Mouse (Mus musculus) frontal cortex, postnatal 14 days (tissue): Measurements from ENCODE around the gene Limd1.
"Not testable (repeated sequence)": the region's sequence is repeated elsewhere in the genome, so short reads cannot be mapped to it uniquely, and the experiment has no call there.

Experiments
- DNase-seq, 2 experiments: peaks; one replicate each; pipeline ENCODE4 v3.0.0; 2022; ENCODE audit warnings: low spot score in 2 of 2

The Limd1 gene

DNA sequence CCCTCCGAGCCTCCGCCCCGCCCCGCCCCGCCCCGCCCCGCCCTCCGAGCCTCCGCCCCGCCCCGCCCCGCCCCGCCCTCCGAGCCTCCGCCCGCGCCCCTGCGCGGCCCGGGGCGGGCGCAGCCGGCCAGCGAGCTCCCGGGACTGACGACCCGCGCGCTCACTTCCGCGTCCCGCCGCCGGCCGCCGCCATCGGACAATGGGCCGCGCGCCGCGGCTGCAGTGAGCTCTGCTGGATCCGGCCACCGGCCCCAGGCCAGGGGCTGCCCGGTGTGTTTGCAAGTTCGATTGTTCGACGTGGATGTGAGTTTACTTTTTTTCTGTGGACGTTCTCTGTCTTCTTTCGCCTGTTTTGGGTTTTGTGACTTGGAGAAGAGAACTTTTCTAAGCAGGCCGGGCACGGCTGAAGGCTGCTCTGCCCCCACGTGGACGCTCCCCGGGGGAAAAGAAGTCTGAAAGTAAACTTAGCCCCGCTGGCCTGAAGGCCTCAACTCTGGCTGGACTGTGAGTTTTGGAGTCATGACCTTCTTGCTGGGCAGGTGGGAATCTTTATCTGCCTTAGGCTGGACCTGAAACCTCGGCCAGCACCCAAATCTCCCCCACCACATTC is at the start of gene Limd1:
Gene Limd1, plus strand, starts transcription at position 121 of the 610 bp plus-strand sequence.
- DNase-seq, result no peak

DNA sequence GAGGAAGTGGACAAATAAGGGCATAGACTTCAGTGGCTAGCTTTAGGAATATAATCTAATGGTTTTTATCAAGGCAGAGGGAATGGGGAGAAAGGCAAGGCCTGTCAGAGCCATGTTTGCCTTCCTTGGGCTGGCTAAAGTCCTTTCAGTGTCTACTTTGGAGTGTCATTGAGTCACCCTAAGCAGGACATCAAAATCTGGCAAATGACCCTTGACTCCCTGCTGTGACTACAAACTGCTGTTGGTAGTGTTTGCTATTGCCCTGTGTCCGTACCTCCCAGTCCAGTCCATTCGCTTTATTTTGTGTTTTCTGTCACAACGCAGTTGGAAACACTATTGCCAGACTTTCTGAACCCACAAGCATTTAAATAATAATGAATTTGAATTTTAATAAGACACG is 48.6 kb upstream of the Limd1 start:
- no peak for DNase-seq

DNA sequence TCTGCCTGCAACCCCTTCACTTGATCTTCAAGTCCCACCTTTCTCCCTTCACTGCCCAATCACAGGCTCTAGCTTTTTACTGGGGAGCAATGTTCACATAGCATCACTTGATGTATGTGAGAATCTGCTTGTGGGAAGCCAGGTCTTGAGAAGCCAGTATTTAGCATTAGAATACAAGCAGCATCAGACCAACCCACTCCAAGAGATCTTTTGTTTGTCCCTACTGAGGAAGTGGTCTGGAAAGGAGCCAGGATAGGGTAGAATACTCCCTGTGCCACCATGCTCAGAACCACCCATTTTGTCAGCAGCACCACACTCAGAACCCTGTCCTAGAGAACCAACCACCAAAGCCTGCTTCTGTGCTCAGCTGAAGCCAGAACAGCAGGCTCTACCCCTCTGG is 47.5 kb upstream of the Limd1 start:
- DNase-seq, result no peak

DNA sequence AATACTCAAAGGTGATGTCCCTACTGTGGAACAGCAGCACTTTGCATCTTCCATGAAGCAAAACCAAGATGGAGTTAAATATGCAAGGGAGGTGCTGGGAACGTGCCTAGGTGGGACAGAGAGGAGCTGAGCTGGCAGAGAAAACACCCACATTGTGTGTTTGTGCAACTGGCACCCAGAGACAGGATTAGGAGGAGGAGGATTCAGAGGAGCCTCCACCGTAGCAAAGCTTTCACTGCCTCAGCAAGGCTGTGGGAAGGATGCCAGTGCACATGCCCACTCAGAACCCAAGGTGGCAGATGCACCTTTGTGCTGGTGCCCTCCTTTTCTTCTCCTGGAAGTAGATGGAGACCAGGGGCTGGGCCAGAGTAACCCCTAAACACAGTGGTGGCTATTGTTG is 40.3 kb upstream of the Limd1 start:
- DNase-seq, result no peak

DNA sequence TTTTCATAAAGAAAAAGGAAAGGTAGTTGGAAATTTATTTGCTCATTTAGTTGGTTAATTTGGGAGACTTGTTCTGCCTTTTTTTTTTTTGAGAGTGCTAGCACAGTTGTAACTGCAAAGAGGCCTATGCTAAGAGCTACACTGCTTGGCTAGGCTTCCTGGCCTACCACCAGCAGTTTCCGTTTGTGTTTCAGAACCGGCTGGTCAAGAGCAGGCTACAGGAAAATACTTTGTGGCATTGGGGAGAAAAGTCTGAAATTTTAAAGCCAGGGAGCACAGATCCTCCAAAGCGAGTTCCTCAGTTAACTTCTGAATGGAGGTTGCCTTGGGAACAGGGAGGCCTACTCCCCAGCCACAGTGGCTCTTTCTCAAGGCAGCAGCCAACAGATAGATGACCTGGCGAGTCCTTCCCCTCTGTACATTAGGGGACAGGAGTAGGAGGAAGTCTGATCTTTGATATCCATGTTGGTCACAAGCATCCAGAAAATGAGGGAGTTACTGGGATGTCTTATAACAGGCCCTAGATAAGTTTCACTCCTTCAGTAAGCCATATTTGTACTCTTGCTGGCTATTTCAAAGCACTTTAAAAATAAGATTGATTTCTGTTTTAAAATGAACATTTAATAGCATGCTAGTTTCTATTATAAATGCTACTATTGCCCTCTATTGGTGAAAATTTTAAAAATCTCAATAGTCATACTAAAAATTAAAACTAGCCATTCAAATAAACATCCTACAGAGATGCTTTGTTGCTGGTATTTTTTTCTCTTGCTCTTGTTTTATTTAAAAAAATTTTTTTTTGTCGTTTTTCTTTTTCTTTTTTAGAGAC is 38.1 kb upstream of the Limd1 start:
- no peak for DNase-seq

DNA sequence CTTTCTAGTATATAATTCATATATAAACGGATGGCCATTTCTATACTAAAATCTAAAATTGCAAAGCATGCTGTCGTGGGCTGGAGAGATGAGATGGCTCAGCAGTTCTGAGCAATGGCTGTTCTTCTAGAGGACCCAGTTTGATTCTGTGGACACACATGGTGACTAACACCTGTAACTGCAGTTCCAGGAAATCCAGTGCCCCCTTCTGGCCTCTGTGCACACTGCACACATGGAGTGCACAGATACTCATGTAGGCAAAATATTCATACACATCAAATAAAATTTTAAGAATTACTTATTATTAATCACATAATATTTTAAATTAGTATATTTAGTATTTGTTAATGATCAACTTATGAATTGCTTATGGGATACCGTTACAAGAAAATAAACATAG is 31.4 kb upstream of the Limd1 start:
- DNase-seq, result not testable (repeated sequence)

DNA sequence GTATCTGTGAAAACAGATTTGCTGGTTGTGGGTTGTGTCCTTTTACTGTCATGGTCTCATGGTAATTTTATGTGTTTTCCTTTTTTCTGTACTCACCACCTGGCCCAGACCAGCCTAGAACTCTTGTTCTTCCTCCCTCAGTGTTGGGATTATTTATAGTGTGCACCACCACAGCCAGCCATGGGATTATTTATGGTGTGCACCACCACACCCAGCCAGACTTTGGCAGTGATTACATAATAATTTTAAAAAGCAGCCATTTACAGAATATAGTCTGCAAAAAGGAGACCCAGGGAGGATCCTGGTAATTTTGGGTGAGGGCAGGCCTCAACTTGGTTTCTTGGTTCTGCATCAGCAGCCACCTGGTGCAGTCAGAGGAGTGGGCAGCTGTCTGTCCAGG is 29.9 kb upstream of the Limd1 start:
- no peak for DNase-seq

DNA sequence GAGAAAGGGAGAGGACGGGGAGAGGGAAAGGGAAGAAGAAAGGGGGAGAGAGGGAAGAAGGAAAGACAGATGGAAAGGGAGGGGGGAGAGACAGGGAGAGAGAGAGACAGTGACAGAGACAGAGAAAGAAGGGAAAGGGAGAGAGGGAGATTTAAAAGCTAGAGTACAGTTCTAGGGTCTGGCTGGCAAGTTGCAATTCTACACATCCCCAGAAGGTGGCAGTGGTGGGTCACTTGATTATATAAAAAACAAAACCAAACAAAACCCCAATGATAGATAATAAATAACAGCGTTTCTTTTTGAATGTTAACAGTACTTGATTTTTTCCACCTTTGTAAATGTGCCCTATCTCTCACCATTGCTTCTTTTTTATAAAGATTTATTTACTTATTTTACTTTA is 28.3 kb upstream of the Limd1 start:
- DNase-seq, result no peak

DNA sequence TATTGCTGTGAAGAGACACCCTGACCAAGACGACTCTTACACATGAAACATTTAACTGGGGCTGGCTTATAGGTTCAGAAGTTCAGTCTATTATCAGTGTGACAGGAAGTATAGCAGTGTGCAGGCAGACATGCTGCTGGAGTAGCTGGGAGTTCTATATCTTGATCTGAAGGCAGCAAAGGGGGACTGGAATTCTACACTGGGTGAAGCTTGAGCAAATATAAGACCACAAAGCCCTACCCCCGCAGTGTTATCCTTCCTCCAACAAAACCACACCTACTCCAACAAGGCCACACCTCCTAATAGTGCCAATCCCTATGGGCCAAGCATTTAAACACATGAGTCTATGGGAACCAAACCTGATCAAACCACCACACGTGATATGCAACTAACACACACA is 26.7 kb upstream of the Limd1 start:
- no peak for DNase-seq

DNA sequence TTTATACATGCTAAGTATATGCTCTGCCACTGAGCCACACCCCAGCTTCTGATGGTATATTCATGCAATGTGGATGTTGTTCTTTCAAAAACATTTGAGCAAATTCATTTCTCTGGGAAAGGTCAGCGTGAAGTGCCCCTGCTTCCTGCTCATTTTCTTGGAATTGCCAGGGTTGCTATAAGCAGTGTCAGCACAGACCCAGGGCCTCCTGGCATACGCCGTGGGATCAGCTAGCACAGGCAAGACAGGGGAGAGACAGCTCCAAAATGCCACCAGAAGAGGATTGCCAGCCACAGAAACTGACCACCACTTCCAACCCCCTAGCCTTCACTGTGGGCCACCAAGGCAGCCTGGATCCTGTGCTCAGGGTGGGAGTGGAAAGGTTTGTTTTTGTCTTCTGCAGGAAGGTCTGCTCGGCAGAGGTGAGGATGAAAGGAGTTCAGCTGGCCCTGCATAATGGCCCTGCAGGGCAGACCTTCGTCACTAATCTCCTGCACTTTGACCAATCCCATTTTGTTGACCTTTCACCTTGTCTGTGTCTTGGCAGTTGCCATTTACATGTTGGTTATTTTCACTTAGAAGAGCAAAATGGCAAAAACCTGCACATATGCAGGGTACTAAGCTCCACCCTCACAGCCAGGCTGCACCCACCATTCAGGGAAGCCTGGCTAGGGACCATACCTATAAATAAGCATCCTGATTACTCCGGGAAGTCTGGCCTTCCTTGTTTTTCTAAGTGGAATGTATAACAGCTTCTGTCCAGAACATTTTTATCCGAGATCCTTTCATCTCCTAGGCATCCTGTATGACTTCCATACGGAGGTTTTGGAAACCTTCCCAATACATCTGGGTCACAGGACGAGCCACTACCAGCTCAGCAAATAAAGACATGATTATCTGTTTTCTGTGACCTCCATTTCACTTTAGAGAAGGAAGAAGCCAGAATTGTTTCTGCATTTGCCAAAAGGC is 21.6 kb upstream of the Limd1 start:
- DNase-seq, result no peak

DNA sequence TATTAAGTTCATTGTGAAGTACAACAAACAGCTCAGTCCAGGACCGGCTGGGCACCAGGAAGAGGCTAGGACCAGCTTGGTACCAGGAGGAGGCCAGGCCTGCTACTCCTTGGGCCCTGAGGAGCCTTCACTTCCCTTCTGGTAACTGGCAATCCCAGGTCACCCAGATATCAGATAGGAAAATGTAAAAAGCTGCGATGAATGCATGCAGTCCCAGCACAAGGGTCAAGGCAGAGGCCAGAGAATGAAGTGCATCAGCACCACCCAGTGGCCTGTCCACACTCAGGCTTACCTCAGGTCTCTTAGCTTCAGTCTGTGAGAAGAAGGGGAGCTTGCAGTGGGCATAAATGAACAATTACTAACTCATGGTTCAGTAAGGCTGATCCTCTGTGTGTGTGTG is 20.9 kb upstream of the Limd1 start:
- no peak for DNase-seq

DNA sequence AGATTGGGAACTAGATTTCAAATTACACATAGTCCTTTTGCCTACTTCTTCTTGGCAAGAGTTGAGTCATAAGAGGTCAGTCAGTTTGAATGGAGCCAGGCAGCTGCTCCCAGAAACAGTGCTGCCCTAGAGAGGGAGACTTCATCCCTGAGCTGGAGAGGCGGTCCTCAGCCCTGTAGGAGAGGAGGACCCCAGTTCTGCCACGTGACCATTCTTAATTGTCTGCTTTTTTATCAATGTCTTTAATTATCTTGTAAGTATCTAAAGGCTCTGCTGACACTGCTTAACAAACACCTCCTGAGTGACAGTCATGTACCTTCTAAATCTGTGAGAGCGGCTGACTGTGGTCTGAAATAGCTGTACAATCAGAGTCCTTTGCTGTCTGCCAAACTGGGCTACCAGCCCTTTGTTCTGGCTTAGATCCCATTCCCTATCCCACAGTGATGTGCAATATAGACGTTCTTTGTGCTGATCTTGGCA is 11.3 kb upstream of the Limd1 start:
- no peak for DNase-seq

DNA sequence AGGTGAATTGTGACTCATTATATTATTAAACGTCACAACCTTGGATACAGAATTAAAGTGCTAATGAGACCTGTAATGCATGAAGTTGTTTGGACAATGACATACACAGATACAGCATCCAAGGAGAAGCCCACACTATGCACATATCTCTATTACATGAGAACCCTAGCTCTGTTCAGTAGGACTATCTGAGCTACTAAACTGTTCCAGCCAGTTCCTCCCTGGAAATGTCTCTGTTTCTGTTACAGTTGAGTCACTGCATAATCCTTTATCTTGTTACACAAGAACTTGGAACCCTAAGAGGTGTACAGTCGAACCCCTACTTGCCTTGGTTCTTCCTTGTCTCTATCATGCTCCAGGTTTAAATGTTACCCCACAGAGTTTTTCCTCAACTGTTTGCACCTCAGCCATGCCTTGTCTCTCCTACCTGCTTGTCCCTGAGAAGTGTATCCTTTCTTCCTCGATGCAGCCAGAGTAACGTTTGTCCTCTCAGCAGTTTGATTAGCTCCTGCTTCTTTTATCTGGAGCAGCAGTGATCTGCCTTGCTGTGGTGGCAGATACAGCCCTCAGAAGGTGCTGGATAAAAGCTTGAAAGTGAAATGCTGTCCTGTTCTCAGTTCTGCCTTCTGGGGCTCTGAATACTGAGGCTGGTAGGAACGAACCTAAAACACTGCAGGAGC is 10.0 kb upstream of the Limd1 start:
- DNase-seq, result no peak

DNA sequence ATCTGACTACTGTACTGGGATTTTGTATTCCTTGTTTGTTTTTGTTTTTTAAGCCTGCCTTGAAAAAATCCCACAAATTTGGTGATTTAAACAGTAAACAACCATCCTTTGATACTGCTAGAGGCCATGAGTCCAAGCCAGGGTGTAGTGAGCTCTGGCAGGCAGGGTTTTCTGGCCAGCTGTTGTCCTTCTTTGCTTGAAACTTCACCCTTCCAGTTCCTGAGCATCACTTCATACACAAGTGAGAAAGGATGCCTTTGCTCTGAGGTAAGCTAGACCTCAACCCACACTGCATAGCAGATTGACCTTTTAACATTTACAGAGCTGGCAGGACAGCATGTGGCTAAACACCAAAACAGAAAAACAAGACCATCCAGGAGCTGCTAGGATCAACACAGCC is 9.4 kb upstream of the Limd1 start:
- no peak for DNase-seq

DNA sequence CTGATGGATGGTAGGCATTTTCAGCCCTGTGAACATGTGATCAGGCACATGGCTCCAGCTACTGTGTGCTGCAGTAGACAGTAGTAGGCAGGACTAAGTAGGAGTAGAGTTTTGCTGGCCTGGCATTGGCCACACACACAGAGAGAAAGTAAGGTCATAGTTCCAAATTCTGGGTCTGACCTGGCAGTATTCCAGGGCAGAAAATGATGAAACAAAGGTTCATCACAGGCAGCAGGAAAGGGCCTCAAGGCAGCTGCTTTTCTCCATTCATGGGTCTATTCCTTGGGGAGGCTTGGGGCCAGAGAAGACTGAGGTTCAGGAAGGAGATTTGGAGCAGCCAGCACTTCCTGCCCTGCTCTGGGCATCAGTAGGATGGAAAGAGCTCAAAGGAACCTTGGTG is 5.1 kb upstream of the Limd1 start:
- DNase-seq, result no peak

DNA sequence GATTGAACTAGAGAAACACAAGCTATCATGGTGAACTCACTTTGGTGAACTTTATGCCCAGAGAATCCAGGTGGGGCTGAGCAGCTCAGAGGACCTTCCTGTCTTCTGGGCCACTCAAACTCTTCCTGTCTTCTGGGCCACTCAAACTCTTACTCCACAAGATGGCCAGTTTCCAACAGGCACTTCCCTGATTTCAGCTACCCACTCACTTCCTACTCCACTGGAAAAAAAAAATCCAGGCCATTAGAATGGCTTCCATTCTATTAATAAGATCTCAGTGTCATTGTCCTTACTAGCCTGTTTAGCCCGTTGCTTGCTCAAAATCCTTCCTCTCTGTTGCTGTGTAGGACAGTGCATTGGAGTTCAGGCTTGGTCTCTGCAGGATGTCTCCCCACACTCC is 2.9 kb upstream of the Limd1 start:
- DNase-seq, result no peak

DNA sequence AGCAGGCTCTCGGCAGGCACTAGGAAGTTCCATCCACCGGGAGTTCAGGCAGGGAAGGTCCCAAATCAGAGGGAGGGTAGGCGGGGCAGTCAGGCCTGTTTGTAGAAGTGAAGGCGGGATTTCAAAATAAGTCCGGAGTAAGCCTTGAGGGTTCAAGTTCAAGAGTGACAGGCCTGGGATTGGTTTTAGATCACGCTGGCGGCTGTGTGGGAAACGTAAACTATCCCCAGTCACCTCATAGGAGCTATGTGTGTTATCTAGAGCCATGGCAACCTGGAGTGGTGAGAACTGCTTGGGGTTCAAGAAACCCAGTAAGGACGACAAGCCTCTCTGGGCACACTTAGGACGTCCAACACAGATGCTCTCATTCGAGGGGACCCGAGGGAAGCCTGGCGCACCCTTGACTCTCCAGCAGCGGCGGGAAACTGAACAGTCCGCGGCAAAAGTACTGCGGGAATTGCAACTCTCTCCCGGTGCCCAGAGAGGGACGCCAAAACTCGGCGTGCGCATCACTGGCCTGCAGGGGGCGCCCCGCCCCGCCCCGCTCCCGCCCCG is 398 bp upstream of the Limd1 start:
- DNase-seq, result no peak

DNA sequence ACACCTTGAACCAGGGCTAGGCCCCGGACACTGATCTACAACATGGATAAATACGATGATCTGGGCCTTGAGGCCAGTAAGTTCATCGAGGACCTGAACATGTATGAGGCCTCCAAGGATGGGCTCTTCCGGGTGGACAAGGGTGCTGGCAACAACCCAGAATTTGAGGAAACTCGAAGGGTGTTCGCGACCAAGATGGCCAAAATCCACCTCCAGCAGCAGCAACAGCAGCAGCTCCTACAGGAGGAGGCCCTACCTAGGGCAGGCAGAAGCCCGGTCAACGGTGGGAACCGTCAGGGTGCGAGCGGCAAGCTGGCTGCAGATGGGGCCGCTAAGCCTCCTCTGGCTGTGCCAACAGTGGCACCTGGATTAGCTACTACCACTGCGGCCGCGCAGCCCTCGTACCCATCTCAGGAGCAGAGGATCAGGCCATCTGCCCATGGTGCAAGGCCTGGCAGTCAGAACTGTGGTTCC is 727 bp downstream of the Limd1 start:
- DNase-seq, result no peak

DNA sequence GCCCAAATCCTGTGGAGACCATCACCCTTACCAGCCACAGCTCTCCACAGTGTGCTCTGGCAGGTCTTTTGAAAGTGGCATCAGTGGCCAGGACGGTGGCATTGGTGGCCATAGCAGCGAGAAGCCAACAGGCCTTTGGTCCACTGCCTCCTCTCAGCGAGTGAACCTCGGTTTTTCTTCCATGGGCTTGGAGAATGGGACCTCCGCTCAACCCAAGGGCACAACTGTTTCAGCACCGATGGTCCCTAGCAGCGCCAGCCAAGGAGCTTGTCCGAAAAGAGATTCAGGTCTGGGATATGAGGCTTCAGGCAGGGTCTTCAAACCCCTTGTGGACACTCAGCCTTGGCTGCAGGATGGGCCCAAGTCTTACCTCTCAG is 1.4 kb downstream of the Limd1 start:
- DNase-seq, result no peak

DNA sequence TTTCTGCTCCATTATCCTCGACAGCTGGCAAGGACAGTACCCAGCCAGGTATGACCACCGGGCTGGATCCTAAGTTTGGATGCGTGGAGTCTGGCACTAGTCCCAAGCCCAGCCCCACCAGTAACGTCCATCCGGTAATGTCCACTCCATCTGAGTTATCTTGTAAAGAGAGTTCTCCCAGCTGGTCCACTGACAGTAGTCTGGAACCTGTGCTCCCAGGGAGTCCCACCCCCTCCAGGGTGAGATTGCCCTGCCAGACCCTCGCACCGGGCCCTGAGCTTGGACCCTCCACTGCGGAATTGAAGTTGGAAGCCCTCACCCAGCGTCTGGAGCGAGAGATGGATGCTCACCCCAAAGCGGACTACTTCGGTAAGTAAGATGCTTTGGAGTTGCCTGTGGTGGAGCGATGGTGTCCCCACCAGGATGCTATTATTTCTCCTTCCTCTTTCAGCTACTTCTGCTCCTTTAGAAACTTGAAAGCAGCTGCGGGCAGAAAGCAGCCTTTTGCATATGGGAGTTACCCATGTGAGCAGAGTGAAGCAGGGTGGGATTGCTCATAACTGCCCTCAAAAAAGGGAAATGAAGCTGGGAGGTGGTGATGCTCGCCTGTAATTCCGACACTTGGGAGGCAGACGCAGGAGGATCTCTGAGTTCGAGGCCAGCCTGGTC is 1.9 kb downstream of the Limd1 start:
- DNase-seq, result no peak

DNA sequence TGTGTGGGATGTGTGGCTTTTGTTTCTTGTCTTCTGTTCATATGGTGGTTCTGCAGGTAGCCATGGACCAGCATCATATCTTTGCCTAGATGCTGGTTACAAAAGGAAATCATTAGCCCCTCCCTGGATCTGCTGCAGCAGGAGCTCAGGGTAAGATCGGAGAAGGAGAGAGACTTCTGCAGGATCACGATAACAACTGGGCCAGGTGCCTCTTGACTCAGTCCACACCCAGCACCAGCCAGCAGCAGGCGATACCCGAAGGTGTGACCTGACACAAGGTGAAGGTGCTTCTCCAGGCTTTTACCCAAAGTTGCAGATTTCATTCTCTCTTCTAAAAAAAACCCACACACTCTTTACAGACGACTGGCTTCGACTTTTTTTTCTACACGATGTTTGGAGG is 2.6 kb downstream of the Limd1 start:
- DNase-seq, result no peak
